Mouse (Mus musculus): ENCODE measurements around the gene C1ql4. TPM values are rescaled to one million over a fixed set of nuclear protein-coding genes. Genes with fewer than 3 reads are reported as not detected.

The C1ql4 gene
- polyA plus RNA-seq, 1 experiment from 2014 or later: 7.8 TPM

DNA sequence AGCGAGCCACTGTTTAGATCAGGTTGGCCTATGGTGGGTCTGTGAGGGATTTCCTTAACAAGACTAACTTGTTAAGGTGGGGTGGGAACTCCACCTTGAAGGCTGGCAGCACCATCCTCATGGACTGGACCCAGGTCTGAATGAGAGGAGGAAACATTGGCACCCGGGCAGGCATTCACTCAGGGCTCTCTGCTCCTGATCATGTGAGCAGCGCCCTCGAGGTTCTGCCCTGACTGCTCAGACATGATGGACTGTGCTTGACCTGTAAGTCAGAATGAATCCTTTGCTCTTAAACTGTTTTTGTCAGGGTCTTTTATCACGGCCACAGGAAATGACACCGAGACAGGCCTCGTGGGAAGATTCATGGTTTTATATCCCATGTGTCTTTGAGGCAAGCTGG lies 17.6 kb upstream of the C1ql4 start:
- no peaks in the 10 kb centered on the region for H3K4me1 ChIP-seq (ENCODE audit: control insufficient read depth, insufficient read depth, low read length)
- no peaks in the 10 kb centered on the region for H3K27me3 ChIP-seq (ENCODE audit: control insufficient read depth, insufficient read depth, low read depth, low read length)
- 85% methylated on average over 7 of the region's 7 CpGs for WGBS
- no peak overlapping the region for H3K9ac ChIP-seq (ENCODE audit: low read depth, low read length)
- no peak overlapping the region for H3K4me3 ChIP-seq (ENCODE audit: low read depth, low read length)
- ATAC-seq: no peak
- H3K4me2 ChIP-seq (ENCODE audit: low read length): no peak overlapping the region
- no peaks in the 10 kb centered on the region for H3K9me3 ChIP-seq (replicated peaks; ENCODE audit: control insufficient read depth, low read length, poor library complexity, severe bottlenecking)
- H3K36me3 ChIP-seq (ENCODE audit: control insufficient read depth, insufficient read depth, low read length): no peaks in the 10 kb centered on the region
- H3K27ac ChIP-seq (ENCODE audit: low read length): no peak overlapping the region

DNA sequence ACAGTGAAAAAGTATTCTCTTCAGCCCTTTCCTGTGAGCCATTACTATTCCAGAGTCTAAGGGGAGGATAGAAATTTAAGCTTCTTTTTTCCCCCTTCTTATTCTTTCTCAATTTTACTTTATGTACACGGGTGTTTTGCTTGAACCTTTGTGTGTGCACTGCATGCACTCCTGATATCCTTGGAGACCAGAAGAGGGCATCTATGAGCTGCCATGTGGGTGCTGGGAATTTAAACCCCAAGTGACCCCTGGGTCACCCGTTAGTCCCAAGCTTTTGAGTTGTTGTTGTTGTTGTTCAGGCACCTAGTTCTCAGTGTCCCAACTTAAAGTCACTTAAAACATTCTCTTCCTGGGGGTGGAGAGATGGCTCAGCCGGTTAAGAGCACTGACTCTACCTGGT lies 12.4 kb upstream of the C1ql4 start:
- Histone ChIP-seq H3K4me2 (ENCODE audit: low read length) (no peak overlapping the region), H3K36me3 (ENCODE audit: control insufficient read depth, insufficient read depth, low read length) (no peaks in the 10 kb centered on the region), H3K27ac (ENCODE audit: low read length) (no peak overlapping the region), H3K9me3 (replicated peaks; ENCODE audit: control insufficient read depth, low read length, poor library complexity, severe bottlenecking) (no peaks in the 10 kb centered on the region), H3K27me3 (ENCODE audit: control insufficient read depth, insufficient read depth, low read depth, low read length) (peaks cover 23% of the 10 kb centered on the region), H3K4me3 (ENCODE audit: low read depth, low read length) (no peak overlapping the region), H3K9ac (ENCODE audit: low read depth, low read length) (no peak overlapping the region), H3K4me1 (ENCODE audit: control insufficient read depth, insufficient read depth, low read length) (peaks cover 24% of the 10 kb centered on the region)
- no peak for ATAC-seq
- 51% methylated on average over 3 of the region's 3 CpGs for WGBS

DNA sequence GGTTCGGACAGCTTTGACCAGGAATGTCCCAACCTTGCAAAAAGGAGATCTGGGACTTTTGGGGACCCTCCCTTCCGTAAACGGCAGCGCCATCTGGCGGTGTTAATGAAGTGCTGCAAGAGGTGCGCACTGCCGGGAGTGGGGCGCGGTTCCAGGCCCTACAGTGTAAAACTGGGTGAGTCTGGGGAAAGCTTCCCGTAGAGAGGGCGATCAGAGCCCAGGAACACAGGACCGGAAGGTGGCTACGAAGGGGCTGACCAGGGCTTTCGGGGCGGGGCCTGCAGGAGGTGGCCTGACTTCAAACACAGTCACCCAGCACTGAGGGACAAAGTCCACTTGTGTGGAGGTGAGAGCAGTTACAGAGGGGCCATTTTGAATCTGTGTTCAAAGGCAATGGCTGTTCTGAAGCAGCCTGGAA lies 11.5 kb upstream of the C1ql4 start:
- Histone ChIP-seq H3K27me3 (ENCODE audit: control insufficient read depth, insufficient read depth, low read depth, low read length) (peaks cover 27% of the 10 kb centered on the region), H3K27ac (ENCODE audit: low read length) (no peak overlapping the region), H3K9me3 (replicated peaks; ENCODE audit: control insufficient read depth, low read length, poor library complexity, severe bottlenecking) (no peaks in the 10 kb centered on the region), H3K4me3 (ENCODE audit: low read depth, low read length) (no peak overlapping the region), H3K4me2 (ENCODE audit: low read length) (0 out of 2 replicates have a peak overlapping the region, but pooled peaks have one; percentile 1), H3K36me3 (ENCODE audit: control insufficient read depth, insufficient read depth, low read length) (no peaks in the 10 kb centered on the region), H3K9ac (ENCODE audit: low read depth, low read length) (no peak overlapping the region), H3K4me1 (ENCODE audit: control insufficient read depth, insufficient read depth, low read length) (peaks cover 29% of the 10 kb centered on the region)
- no peak for ATAC-seq
- 1% methylated on average over 15 of the region's 15 CpGs for WGBS

DNA sequence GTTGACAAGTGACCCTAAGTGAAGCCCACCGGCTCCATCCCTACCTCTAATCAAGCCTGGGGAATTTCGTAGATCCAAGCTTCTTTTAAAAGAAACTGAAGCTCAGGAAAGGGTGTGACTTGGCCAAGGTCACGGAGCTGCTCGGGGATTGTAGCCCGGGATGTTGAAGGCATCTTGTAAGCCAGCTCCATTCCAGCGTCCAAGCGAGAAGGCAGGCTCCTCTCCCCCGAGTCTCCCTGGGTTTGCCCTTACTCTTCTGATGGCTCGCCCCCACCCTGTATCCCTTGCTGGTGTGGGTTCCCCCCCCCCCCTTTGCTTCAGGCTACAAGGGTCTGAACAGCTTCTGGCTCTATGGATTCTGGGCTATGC lies 10.9 kb upstream of the C1ql4 start:
- Histone ChIP-seq H3K27me3 (ENCODE audit: control insufficient read depth, insufficient read depth, low read depth, low read length) (peaks cover 27% of the 10 kb centered on the region), H3K9me3 (replicated peaks; ENCODE audit: control insufficient read depth, low read length, poor library complexity, severe bottlenecking) (no peaks in the 10 kb centered on the region), H3K4me3 (ENCODE audit: low read depth, low read length) (peak overlapping the region; percentile 39; the same call in 1 of the 2 replicates), H3K4me1 (ENCODE audit: control insufficient read depth, insufficient read depth, low read length) (peaks cover 32% of the 10 kb centered on the region), H3K36me3 (ENCODE audit: control insufficient read depth, insufficient read depth, low read length) (no peaks in the 10 kb centered on the region), H3K27ac (ENCODE audit: low read length) (no peak overlapping the region), H3K9ac (ENCODE audit: low read depth, low read length) (peak overlapping the region; percentile 41; the same call in 1 of the 2 replicates), H3K4me2 (ENCODE audit: low read length) (peak overlapping the region; percentile 69)
- WGBS: 0% methylated on average over 9 of the region's 9 CpGs
- ATAC-seq: no peak

DNA sequence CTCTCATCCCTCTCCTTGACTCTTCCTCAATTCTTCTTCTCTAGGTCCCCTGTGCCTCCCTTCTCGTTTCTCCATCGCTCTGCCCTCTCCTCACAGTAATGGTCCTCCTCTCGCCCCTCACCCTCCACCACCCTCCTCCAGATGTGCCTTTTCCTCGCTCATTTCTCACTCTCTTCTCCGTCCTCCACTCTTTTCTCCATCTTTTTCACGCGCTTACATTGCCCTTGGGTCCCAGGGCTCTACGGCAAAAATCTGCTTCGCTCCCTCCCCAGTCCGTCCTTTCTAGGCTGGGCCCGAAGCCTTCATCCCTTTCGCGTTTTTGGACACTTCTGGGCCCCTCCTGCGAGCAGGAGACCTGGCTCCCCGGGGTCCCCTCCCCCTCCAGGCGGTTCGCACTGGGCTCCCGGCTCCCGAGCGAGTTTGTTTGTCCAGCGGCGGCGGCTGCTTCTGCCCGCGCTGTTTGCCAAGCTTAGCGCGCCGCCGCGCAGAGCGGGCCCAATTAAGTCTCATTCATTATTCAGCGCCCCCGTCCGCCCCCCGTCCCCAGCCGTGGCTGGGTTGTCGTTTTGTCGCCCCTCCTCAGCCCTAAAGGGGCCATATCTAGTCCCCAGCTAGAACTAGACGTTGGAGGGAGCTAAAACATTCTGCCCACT lies 10.3 kb upstream of the C1ql4 start:
- no peaks in the 10 kb centered on the region for H3K36me3 ChIP-seq (ENCODE audit: control insufficient read depth, insufficient read depth, low read length)
- peak overlapping the region; percentile 41 for H3K9ac ChIP-seq (ENCODE audit: low read depth, low read length)
- peak overlapping the region; percentile 69 for H3K4me2 ChIP-seq (ENCODE audit: low read length)
- peaks cover 37% of the 10 kb centered on the region for H3K4me1 ChIP-seq (ENCODE audit: control insufficient read depth, insufficient read depth, low read length)
- under 1% methylated on average over 39 of the region's 39 CpGs for WGBS
- H3K27me3 ChIP-seq (ENCODE audit: control insufficient read depth, insufficient read depth, low read depth, low read length): peaks cover 27% of the 10 kb centered on the region
- peak overlapping the region; percentile 39 for H3K4me3 ChIP-seq (ENCODE audit: low read depth, low read length)
- ATAC-seq: no peak
- H3K9me3 ChIP-seq (replicated peaks; ENCODE audit: control insufficient read depth, low read length, poor library complexity, severe bottlenecking): no peaks in the 10 kb centered on the region
- H3K27ac ChIP-seq (ENCODE audit: low read length): no peak overlapping the region

DNA sequence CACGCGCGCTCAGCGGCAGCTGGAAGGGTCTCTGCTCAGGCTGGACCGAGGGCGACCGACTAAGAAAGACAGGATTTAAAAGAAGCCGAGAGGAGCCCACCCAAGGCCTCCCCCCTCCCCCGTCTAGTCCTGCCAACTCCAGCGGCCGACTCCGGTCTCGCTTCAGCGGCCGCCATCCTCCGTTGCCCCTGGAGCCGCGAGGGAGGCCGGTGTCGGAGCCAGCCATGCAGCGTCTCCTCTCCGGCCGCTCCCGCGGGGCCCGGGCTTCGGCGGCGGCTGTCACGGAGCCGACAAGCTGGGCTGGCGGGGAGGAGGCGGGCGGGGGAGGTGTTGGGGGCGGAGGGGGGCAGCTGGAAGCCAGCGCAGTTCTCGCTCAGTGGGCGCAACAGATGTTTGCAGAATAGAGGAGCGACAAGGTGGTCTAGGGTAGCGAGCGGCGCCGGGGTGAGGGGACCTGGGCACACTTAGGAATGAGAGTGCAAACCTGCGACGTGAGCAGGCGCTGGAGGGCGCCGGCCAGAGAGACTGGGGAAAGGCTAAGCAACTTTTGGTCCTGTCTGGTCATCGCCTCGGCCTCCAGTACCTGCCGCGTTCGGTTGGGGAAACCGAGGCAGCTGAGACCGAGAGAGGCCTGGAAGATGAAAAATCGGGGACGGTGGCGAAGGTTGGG lies 9.3 kb upstream of the C1ql4 start:
- Histone ChIP-seq H3K36me3 (ENCODE audit: control insufficient read depth, insufficient read depth, low read length) (no peaks in the 10 kb centered on the region), H3K9ac (ENCODE audit: low read depth, low read length) (peak overlapping the region; percentile 47), H3K9me3 (replicated peaks; ENCODE audit: control insufficient read depth, low read length, poor library complexity, severe bottlenecking) (no peaks in the 10 kb centered on the region), H3K27ac (ENCODE audit: low read length) (no peak overlapping the region), H3K4me2 (ENCODE audit: low read length) (peak overlapping the region; percentile 69), H3K4me1 (ENCODE audit: control insufficient read depth, insufficient read depth, low read length) (peaks cover 37% of the 10 kb centered on the region), H3K27me3 (ENCODE audit: control insufficient read depth, insufficient read depth, low read depth, low read length) (peaks cover 27% of the 10 kb centered on the region), H3K4me3 (ENCODE audit: low read depth, low read length) (peak overlapping the region; percentile 39)
- 1% methylated on average over 47 of the region's 58 CpGs for WGBS
- ATAC-seq: no peak

DNA sequence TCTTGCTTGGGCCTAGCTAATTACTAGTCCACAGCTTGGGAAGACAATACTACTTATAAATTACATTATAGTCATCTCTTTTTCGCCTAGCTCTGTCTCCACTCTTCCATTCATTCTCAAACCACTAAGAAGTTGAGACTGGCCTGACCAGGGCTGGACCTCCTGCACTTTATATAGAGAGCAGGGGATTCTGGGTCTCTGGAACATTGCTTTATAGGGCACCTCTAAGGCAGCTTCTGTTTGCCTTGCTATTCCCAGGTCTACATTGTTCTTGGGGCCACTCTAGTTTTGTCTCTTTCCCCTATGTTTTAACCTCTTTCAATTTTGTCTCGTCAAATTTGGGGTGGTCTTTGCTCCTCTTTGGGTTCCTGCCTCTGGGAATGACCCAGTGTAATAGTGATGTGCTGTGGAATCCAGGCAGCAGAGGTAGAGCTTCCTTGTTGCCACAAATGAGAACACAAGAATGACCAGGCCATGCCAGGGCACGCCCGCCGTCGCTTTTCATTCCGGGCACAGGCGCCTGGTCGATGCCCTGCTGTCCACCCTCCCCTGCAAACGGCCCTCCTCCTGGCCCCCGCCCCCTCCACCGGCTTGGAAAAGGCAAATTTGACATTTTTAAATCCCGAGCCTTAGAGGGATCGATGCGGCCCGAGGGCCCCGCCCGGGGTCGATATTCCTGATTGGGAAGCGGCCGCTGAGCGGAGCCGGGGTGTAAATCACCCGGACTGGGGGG lies 8.6 kb upstream of the C1ql4 start:
- H3K9ac ChIP-seq (ENCODE audit: low read depth, low read length): peak overlapping the region; percentile 47
- peak overlapping the region; percentile 39 for H3K4me3 ChIP-seq (ENCODE audit: low read depth, low read length)
- WGBS: 5% methylated on average over 24 of the region's 24 CpGs
- ATAC-seq: no peak
- no peaks in the 10 kb centered on the region for H3K36me3 ChIP-seq (ENCODE audit: control insufficient read depth, insufficient read depth, low read length)
- H3K27ac ChIP-seq (ENCODE audit: low read length): no peak overlapping the region
- peaks cover 37% of the 10 kb centered on the region for H3K4me1 ChIP-seq (ENCODE audit: control insufficient read depth, insufficient read depth, low read length)
- peak overlapping the region; percentile 69 for H3K4me2 ChIP-seq (ENCODE audit: low read length)
- no peaks in the 10 kb centered on the region for H3K9me3 ChIP-seq (replicated peaks; ENCODE audit: control insufficient read depth, low read length, poor library complexity, severe bottlenecking)
- H3K27me3 ChIP-seq (ENCODE audit: control insufficient read depth, insufficient read depth, low read depth, low read length): peaks cover 27% of the 10 kb centered on the region

DNA sequence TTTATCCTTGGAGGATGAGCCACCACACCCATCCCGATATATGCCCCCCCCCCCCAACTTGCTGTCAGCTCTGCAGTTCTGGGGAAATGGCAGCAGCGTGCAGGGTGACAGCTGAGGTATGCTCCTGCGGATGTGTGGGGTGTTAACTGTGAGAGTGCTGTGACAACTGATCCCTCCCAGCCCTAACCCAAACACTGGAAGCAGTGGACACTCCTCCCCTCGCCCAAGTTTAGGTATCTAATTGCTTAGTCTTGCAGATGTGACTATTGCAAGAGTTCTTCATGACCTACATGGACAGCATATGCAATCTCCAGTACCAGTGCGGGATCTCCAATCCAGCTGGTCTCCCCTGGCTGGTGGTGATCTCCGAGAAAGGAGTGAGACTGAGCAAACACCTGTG lies 7.7 kb upstream of the C1ql4 start:
- no peaks in the 10 kb centered on the region for H3K9me3 ChIP-seq (replicated peaks; ENCODE audit: control insufficient read depth, low read length, poor library complexity, severe bottlenecking)
- H3K4me3 ChIP-seq (ENCODE audit: low read depth, low read length): no peak overlapping the region
- H3K36me3 ChIP-seq (ENCODE audit: control insufficient read depth, insufficient read depth, low read length): no peaks in the 10 kb centered on the region
- no peak for ATAC-seq
- no peak overlapping the region for H3K27ac ChIP-seq (ENCODE audit: low read length)
- H3K9ac ChIP-seq (ENCODE audit: low read depth, low read length): no peak overlapping the region
- H3K4me1 ChIP-seq (ENCODE audit: control insufficient read depth, insufficient read depth, low read length): peaks cover 37% of the 10 kb centered on the region
- no peak overlapping the region for H3K4me2 ChIP-seq (ENCODE audit: low read length)
- peaks cover 27% of the 10 kb centered on the region for H3K27me3 ChIP-seq (ENCODE audit: control insufficient read depth, insufficient read depth, low read depth, low read length)
- 10% methylated on average over 6 of the region's 6 CpGs for WGBS
